Mouse (Mus musculus) hindbrain, embryonic 10.5 days (tissue): ENCODE data around the gene Bicral. TPM values are rescaled to one million over a fixed set of nuclear protein-coding genes. Genes with fewer than 3 reads are reported as not detected.

ENCODE experiments used
- DNase-seq: peaks from one replicate; pipeline ENCODE4 v3.0.0-alpha.2; 2017; ENCODE audit warnings: low spot score
- H3K27ac ChIP-seq: fragments of 300-500 bp; sonication (generic); 2 replicates; pipeline ENCODE4 v1.5.1; 2016; ENCODE audit warnings: mild to moderate bottlenecking, moderate library complexity
- H3K27me3 ChIP-seq: fragments of 300-500 bp; sonication (generic); 2 replicates; pipeline ENCODE4 v1.6.1; 2016; ENCODE audit warnings: mild to moderate bottlenecking; ENCODE audit not compliant: poor library complexity, insufficient read depth, severe bottlenecking
- H3K36me3 ChIP-seq: fragments of 300-500 bp; sonication (generic); 2 replicates; pipeline ENCODE4 v1.6.1; 2016; ENCODE audit warnings: mild to moderate bottlenecking, moderate library complexity
- H3K4me1 ChIP-seq: fragments of 300-500 bp; sonication (generic); replicated peaks from 2 replicates; pipeline ENCODE4 v1.6.1; 2016; ENCODE audit warnings: mild to moderate bottlenecking
- H3K4me3 ChIP-seq: fragments of 300-500 bp; sonication (generic); 2 replicates; pipeline ENCODE4 v1.5.1; 2016; ENCODE audit warnings: mild to moderate bottlenecking, moderate library complexity
- H3K9me3 ChIP-seq: fragments of 300-500 bp; sonication (generic); 2 replicates; pipeline ENCODE4 v1.6.1; 2016; ENCODE audit warnings: mild to moderate bottlenecking, moderate library complexity
- WGBS: fragments of 180-500 bp; shearing (Covaris S2); methylation state at CpG from one replicate; pipeline ENCODE4 v1.1.7; 2016; 5-methylcytosine and 5-hydroxymethylcytosine counted together
- polyA plus RNA-seq: library from polyadenylated mRNA; unstranded; fragments of >200 nt; fragmentation: Nextera tagmentation; extraction: Ambion mirVana; gene quantifications from 2 replicates; pipeline ENCODE4 v1.2.1, GENCODE M21; 2016

Bicral gene
- polyA plus RNA-seq, 1 experiment from 2014 or later: 4.2 TPM

DNA sequence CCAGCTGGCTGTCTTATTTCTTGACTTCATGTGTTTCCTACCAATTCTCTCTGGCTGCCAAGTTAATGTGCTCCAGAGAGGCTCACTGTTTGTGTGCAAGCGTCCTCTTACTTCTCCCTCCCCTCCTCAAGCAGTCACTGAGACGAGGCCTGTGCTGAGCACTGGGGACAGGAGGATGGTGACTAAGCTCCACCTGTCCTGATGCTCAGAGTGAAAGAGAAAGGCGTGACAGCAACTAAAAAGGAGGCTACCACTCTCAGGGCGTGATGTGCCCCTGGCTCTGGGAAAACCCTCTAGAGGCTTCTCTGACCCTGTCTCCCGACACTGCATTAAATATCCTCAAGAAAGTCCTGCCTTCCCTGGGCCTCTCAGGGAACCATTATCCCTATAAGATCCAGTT is 109.0 kb downstream of the Bicral start:
- H3K27ac ChIP-seq: no peak overlapping the region
- no peak for DNase-seq
- no peaks in the 10 kb centered on the region for H3K9me3 ChIP-seq
- no peaks in the 10 kb centered on the region for H3K27me3 ChIP-seq
- no peak overlapping the region for H3K4me3 ChIP-seq
- peaks cover 18% of the 10 kb centered on the region for H3K4me1 ChIP-seq
- 90% methylated on average over 5 of the region's 5 CpGs for WGBS
- peaks cover 43% of the 10 kb centered on the region for H3K36me3 ChIP-seq

Other genes starting within 250 kb of the Bicral start
- 67.2 and 76.8 TPM in 2 replicates for gene Ptk7, start 229.0 kb downstream of the Bicral start, polyA plus RNA-seq
- gene Klc4, start 212.5 kb downstream of the Bicral start, polyA plus RNA-seq: 35.3 and 38.1 TPM in 2 replicates
- 115 and 119 TPM in 2 replicates for gene Mrpl2, start 212.3 kb downstream of the Bicral start, polyA plus RNA-seq
- gene Cul7, start 208.1 kb downstream of the Bicral start, polyA plus RNA-seq: 40.7 and 45.5 TPM in 2 replicates
- gene Rrp36, start 184.1 kb downstream of the Bicral start, polyA plus RNA-seq: 65.7 and 67.5 TPM in 2 replicates
- 178 and 214 TPM in 2 replicates for gene Mea1, start 179.7 kb downstream of the Bicral start, polyA plus RNA-seq
- gene Klhdc3, start 177.6 kb downstream of the Bicral start, polyA plus RNA-seq: 128 and 146 TPM in 2 replicates
- gene Ppp2r5d, start 153.4 kb downstream of the Bicral start, polyA plus RNA-seq: 137 and 148 TPM in 2 replicates
- gene Pex6, start 147.0 kb downstream of the Bicral start, polyA plus RNA-seq: 24.4 and 25.7 TPM in 2 replicates
- gene Gnmt, start 129.3 kb downstream of the Bicral start, polyA plus RNA-seq: 0.18 and 0.36 TPM in 2 replicates
- 65.8 and 73.6 TPM in 2 replicates for gene Cnpy3, start 106.3 kb downstream of the Bicral start, polyA plus RNA-seq
- gene Ptcra, start 94.8 kb downstream of the Bicral start, polyA plus RNA-seq: 0.43 and 0.62 TPM in 2 replicates
- gene 2310039H08Rik, start 85.8 kb downstream of the Bicral start, polyA plus RNA-seq: 57.3 and 59.3 TPM in 2 replicates
- 164 and 209 TPM in 2 replicates for gene Rpl7l1, start 75.8 kb downstream of the Bicral start, polyA plus RNA-seq
- gene Tbcc, start 32.2 kb upstream of the Bicral start, polyA plus RNA-seq: 55.1 and 80.2 TPM in 2 replicates
- gene Prph2, start 52.0 kb upstream of the Bicral start, polyA plus RNA-seq: not detected in 2 replicates
- 16.7 and 17.6 TPM in 2 replicates for gene Ubr2, start 152.1 kb upstream of the Bicral start, polyA plus RNA-seq